Mouse (Mus musculus) stomach, embryonic 14.5 days (tissue): ENCODE measurements around the gene Gpx3. TPM values are rescaled to one million over a fixed set of nuclear protein-coding genes. Genes with fewer than 3 reads are reported as not detected.
A peak's percentile ranks its signal among the peaks of the same experiment; 100 is the strongest.
"Not testable (repeated sequence)": the region's sequence is repeated elsewhere in the genome, so short reads cannot be mapped to it uniquely, and the experiment has no call there.

Source experiments
- ATAC-seq: fragments of 200-750 bp; cut with Nextera tagmentation; 2 replicates; pipeline ENCODE4 v1.8.0; 2017; ENCODE audit warnings: low read depth, moderate TSS enrichment; ENCODE audit not compliant: insufficient number of reproducible peaks, insufficient read depth, low FRiP score
- H3K27ac ChIP-seq: fragments of 300-500 bp; sonication (generic); 2 replicates; pipeline ENCODE4 v1.5.1; 2014; ENCODE audit warnings: mild to moderate bottlenecking, low read length, moderate library complexity, mixed read lengths
- H3K27me3 ChIP-seq: fragments of 300-500 bp; sonication (generic); 2 replicates; pipeline ENCODE4 v1.6.1; 2014; ENCODE audit warnings: low read length, control low read depth, mixed read lengths; ENCODE audit not compliant: control insufficient read depth, insufficient read depth
- H3K36me3 ChIP-seq: fragments of 300-500 bp; sonication (generic); 2 replicates; pipeline ENCODE4 v1.6.1; 2014; ENCODE audit warnings: mild to moderate bottlenecking, control low read depth, low read length, moderate library complexity, mixed read lengths; ENCODE audit not compliant: control insufficient read depth, insufficient read depth
- H3K4me1 ChIP-seq: fragments of 300-500 bp; sonication (generic); 2 replicates; pipeline ENCODE4 v1.6.1; 2014; ENCODE audit warnings: low read length, control low read depth, mixed read lengths; ENCODE audit not compliant: control insufficient read depth, insufficient read depth
- H3K4me2 ChIP-seq: fragments of 300-500 bp; sonication (generic); replicated peaks from 2 replicates; pipeline ENCODE4 v1.6.1; 2014; ENCODE audit warnings: low read depth, low read length, control low read depth
- H3K4me3 ChIP-seq: fragments of 300-500 bp; sonication (generic); 2 replicates; pipeline ENCODE4 v1.5.1; 2014; ENCODE audit warnings: low read depth, low read length, control low read depth
- H3K9ac ChIP-seq: fragments of 300-500 bp; sonication (generic); replicated peaks from 2 replicates; pipeline ENCODE4 v1.6.1; 2014; ENCODE audit warnings: low read depth, mild to moderate bottlenecking, control low read depth, low read length, moderate library complexity, mixed read lengths
- H3K9me3 ChIP-seq: fragments of 300-500 bp; sonication (generic); 2 replicates; pipeline ENCODE4 v1.6.1; 2016; ENCODE audit warnings: low read depth, low read length, control low read depth; ENCODE audit not compliant: control insufficient read depth
- WGBS: fragments of 180-500 bp; shearing (Covaris S2); extraction: QIAGEN DNeasy Blood & Tissue Kit; methylation state at CpG from one replicate; pipeline ENCODE4 v1.1.7; 2014; 5-methylcytosine and 5-hydroxymethylcytosine counted together
- polyA plus RNA-seq: library from polyadenylated mRNA; unstranded; fragments of >200 nt; fragmentation: Nextera tagmentation; extraction: Ambion mirVana; gene quantifications from 2 replicates; pipeline ENCODE4 v1.2.1, GENCODE M21; 2014

Gpx3 gene
- polyA plus RNA-seq: 197 and 202 TPM in 2 replicates

GRCm38 (mm10) chr11:54902333-54903323, at the start of gene Gpx3:
TSS of gene Gpx3 (plus strand) at chr11:54902453.
- Histone ChIP-seq H3K9me3 (no peaks in the 10 kb centered on the region), H3K9ac (no peak within 1 kb of the TSS; the same call in 1 of the 2 replicates), H3K36me3 (no peaks in the 10 kb centered on the region), H3K4me2 (peak within 1 kb of the TSS; percentile 73), H3K4me1 (peaks cover 11% of the 10 kb centered on the region; the same call in 1 of the 2 replicates), H3K27me3 (no peaks in the 10 kb centered on the region), H3K4me3 (peak within 1 kb of the TSS; percentile 48), H3K27ac (no peak within 1 kb of the TSS)
- peak; percentile 74; the same call in 1 of the 2 replicates for ATAC-seq
- WGBS: 11% methylated on average over 44 of the region's 45 CpGs

- not testable (repeated sequence) for H3K4me1 ChIP-seq, H3K4me3 ChIP-seq, H3K36me3 ChIP-seq, H3K9me3 ChIP-seq, ATAC-seq, H3K27me3 ChIP-seq, H3K4me2 ChIP-seq, H3K27ac ChIP-seq, H3K9ac ChIP-seq
- 88% methylated on average over 11 of the region's 12 CpGs for WGBS
Observed at GRCm38 (mm10) chr11:54858880-54859279, 43.4 kb upstream of the Gpx3 start.

GRCm38 (mm10) chr11:54859322-54860165, 42.7 kb upstream of the Gpx3 start:
- Histone ChIP-seq H3K4me3 (peak overlapping the region; percentile 57), H3K27ac (no peak overlapping the region), H3K27me3 (no peaks in the 10 kb centered on the region), H3K9me3 (no peaks in the 10 kb centered on the region), H3K36me3 (no peaks in the 10 kb centered on the region), H3K4me2 (peak overlapping the region; percentile 73), H3K9ac (peak overlapping the region; percentile 57), H3K4me1 (no peaks in the 10 kb centered on the region)
- 22% methylated on average over 11 of the region's 11 CpGs for WGBS
- no peak for ATAC-seq

GRCm38 (mm10) chr11:54860256-54861038, 41.8 kb upstream of the Gpx3 start, which contains the start of gene Lyrm7:
TSS of gene Lyrm7 (minus strand) at chr11:54860916.
- Histone ChIP-seq H3K27ac (peak within 1 kb of the TSS; percentile 87; the same call in 1 of the 2 replicates), H3K9me3 (no peaks in the 10 kb centered on the region), H3K4me2 (peak within 1 kb of the TSS; percentile 73), H3K4me1 (no peaks in the 10 kb centered on the region), H3K9ac (peak within 1 kb of the TSS; percentile 57), H3K27me3 (no peaks in the 10 kb centered on the region), H3K4me3 (peak within 1 kb of the TSS; percentile 57), H3K36me3 (no peaks in the 10 kb centered on the region)
- under 1% methylated on average over 42 of the region's 42 CpGs for WGBS
- peak; percentile 98 for ATAC-seq

GRCm38 (mm10) chr11:54861471-54862420, 40.5 kb upstream of the Gpx3 start:
- 89% methylated on average over 5 of the region's 5 CpGs for WGBS

GRCm38 (mm10) chr11:54862621-54863520, 39.4 kb upstream of the Gpx3 start:
- H3K27me3 ChIP-seq: no peaks in the 10 kb centered on the region
- H3K36me3 ChIP-seq: no peaks in the 10 kb centered on the region
- H3K27ac ChIP-seq: no peak overlapping the region
- no peaks in the 10 kb centered on the region for H3K9me3 ChIP-seq
- H3K4me1 ChIP-seq: peaks cover under 1% of the 10 kb centered on the region; the same call in 1 of the 2 replicates
- no peak overlapping the region for H3K4me3 ChIP-seq
- no peak overlapping the region for H3K4me2 ChIP-seq
- no peak for ATAC-seq
- no peak overlapping the region for H3K9ac ChIP-seq
- WGBS: 37% methylated on average over 10 of the region's 10 CpGs

More at GRCm38 (mm10) chr11:54861471-54862420, 40.5 kb upstream of the Gpx3 start:
- peak overlapping the region; percentile 87; the same call in 1 of the 2 replicates for H3K27ac ChIP-seq
- ATAC-seq: no peak
- H3K9me3 ChIP-seq: no peaks in the 10 kb centered on the region
- peak overlapping the region; percentile 57; the same call in 1 of the 2 replicates for H3K4me3 ChIP-seq
- H3K36me3 ChIP-seq: no peaks in the 10 kb centered on the region
- no peaks in the 10 kb centered on the region for H3K4me1 ChIP-seq
- H3K27me3 ChIP-seq: no peaks in the 10 kb centered on the region
- no peak overlapping the region for H3K4me2 ChIP-seq
- no peak overlapping the region for H3K9ac ChIP-seq
